Mouse (Mus musculus) stomach, embryonic 16.5 days (tissue): ENCODE measurements around the gene Map2k2. TPM values are rescaled to one million over a fixed set of nuclear protein-coding genes. Genes with fewer than 3 reads are reported as not detected.

ENCODE experiments used
- ATAC-seq: fragments of 200-750 bp; cut with Nextera tagmentation; 2 replicates; pipeline ENCODE4 v1.8.0; 2017; ENCODE audit warnings: moderate number of reproducible peaks, moderate TSS enrichment; ENCODE audit not compliant: insufficient read depth, low FRiP score
- H3K27ac ChIP-seq: fragments of 300-500 bp; sonication (generic); 2 replicates; pipeline ENCODE4 v1.5.1; 2014; ENCODE audit warnings: low read length
- H3K27me3 ChIP-seq: fragments of 300-500 bp; sonication (generic); 2 replicates; pipeline ENCODE4 v1.6.1; 2014; ENCODE audit warnings: low read length, control low read depth, mixed read lengths; ENCODE audit not compliant: control insufficient read depth, insufficient read depth
- H3K36me3 ChIP-seq: fragments of 300-500 bp; sonication (generic); 2 replicates; pipeline ENCODE4 v1.6.1; 2014; ENCODE audit warnings: low read length; ENCODE audit not compliant: control insufficient read depth, insufficient read depth
- H3K4me1 ChIP-seq: fragments of 300-500 bp; sonication (generic); 2 replicates; pipeline ENCODE4 v1.6.1; 2014; ENCODE audit warnings: low read length, control low read depth, mixed read lengths; ENCODE audit not compliant: control insufficient read depth, insufficient read depth
- H3K4me2 ChIP-seq: fragments of 300-500 bp; sonication (generic); 2 replicates; pipeline ENCODE4 v1.6.1; 2014; ENCODE audit warnings: low read depth, low read length, mixed read lengths
- H3K4me3 ChIP-seq: fragments of 300-500 bp; sonication (generic); replicated peaks from 2 replicates; pipeline ENCODE4 v1.5.1; 2014; ENCODE audit warnings: mild to moderate bottlenecking, low read length
- H3K9ac ChIP-seq: fragments of 300-500 bp; sonication (generic); 2 replicates; pipeline ENCODE4 v1.6.1; 2014; ENCODE audit warnings: low read length
- H3K9me3 ChIP-seq: fragments of 300-500 bp; sonication (generic); replicated peaks from 2 replicates; pipeline ENCODE4 v1.6.1; 2016; ENCODE audit warnings: low read length, control low read depth; ENCODE audit not compliant: control insufficient read depth
- WGBS: fragments of 180-500 bp; shearing (Covaris S2); extraction: QIAGEN DNeasy Blood & Tissue Kit; methylation state at CpG from one replicate; pipeline ENCODE4 v1.1.7; 2014; 5-methylcytosine and 5-hydroxymethylcytosine counted together
- polyA plus RNA-seq: library from polyadenylated mRNA; unstranded; fragments of >200 nt; fragmentation: Nextera tagmentation; extraction: Ambion mirVana; gene quantifications from 2 replicates; pipeline ENCODE4 v1.2.1, GENCODE M21; 2015

The Map2k2 gene
- polyA plus RNA-seq, 1 experiment from 2014 or later, result 143 TPM

GRCm38 (mm10) chr10:81145778-81146177 lies 40.1 kb downstream of the Map2k2 start:
- ATAC-seq, result peak; percentile 75
- Histone ChIP-seq H3K4me2 (peak overlapping the region; percentile 46), H3K4me3 (peak overlapping the region; percentile 25), H3K27ac (peak overlapping the region; percentile 88), H3K9ac (peak overlapping the region; percentile 58), H3K4me1 (peaks cover 31% of the 10 kb centered on the region), H3K36me3 (peaks cover 55% of the 10 kb centered on the region), H3K9me3 (no peaks in the 10 kb centered on the region), H3K27me3 (no peaks in the 10 kb centered on the region)
- 56% methylated on average over 7 of the region's 7 CpGs for WGBS

- no peaks in the 10 kb centered on the region for H3K9me3 ChIP-seq
- peaks cover 55% of the 10 kb centered on the region for H3K36me3 ChIP-seq
- no peak for ATAC-seq
- peak overlapping the region; percentile 25 for H3K4me3 ChIP-seq
- H3K4me1 ChIP-seq, result peaks cover 25% of the 10 kb centered on the region
- no peaks in the 10 kb centered on the region for H3K27me3 ChIP-seq
- peak overlapping the region; percentile 46 for H3K4me2 ChIP-seq
- peak overlapping the region; percentile 88 for H3K27ac ChIP-seq
- peak overlapping the region; percentile 58 for H3K9ac ChIP-seq
- 73% methylated on average over 4 of the region's 4 CpGs for WGBS
These were observed 40.6 kb downstream of the Map2k2 start for GRCm38 (mm10) chr10:81146296-81146695.

GRCm38 (mm10) chr10:81151261-81151660 lies 45.5 kb downstream of the Map2k2 start:
- Histone ChIP-seq H3K36me3 (peaks cover 56% of the 10 kb centered on the region), H3K27ac (no peak overlapping the region), H3K4me3 (no peak overlapping the region), H3K4me1 (peaks cover 2% of the 10 kb centered on the region; the same call in 1 of the 2 replicates), H3K9ac (no peak overlapping the region), H3K9me3 (no peaks in the 10 kb centered on the region), H3K27me3 (no peaks in the 10 kb centered on the region), H3K4me2 (no peak overlapping the region)
- no peak for ATAC-seq
- 67% methylated on average over 6 of the region's 6 CpGs for WGBS

- WGBS, result 67% methylated on average over 12 of the region's 12 CpGs
- Histone ChIP-seq H3K9me3 (no peaks in the 10 kb centered on the region), H3K9ac (no peak overlapping the region), H3K4me1 (no peaks in the 10 kb centered on the region), H3K27me3 (no peaks in the 10 kb centered on the region), H3K27ac (peak overlapping the region; percentile 34), H3K36me3 (peaks cover 59% of the 10 kb centered on the region), H3K4me3 (no peak overlapping the region), H3K4me2 (no peak overlapping the region)
- no peak for ATAC-seq
These were observed 46.9 kb downstream of the Map2k2 start for GRCm38 (mm10) chr10:81152609-81153008.

GRCm38 (mm10) chr10:81154313-81154712 lies 48.6 kb downstream of the Map2k2 start:
- H3K4me2 ChIP-seq, result no peak overlapping the region
- H3K4me1 ChIP-seq, result no peaks in the 10 kb centered on the region
- H3K27me3 ChIP-seq, result no peaks in the 10 kb centered on the region
- H3K36me3 ChIP-seq, result peaks cover 49% of the 10 kb centered on the region
- H3K27ac ChIP-seq, result no peak overlapping the region; the same call in 1 of the 2 replicates
- H3K4me3 ChIP-seq, result no peak overlapping the region
- no peak overlapping the region for H3K9ac ChIP-seq
- no peaks in the 10 kb centered on the region for H3K9me3 ChIP-seq
- ATAC-seq, result no peak
- 87% methylated on average over 12 of the region's 12 CpGs for WGBS

GRCm38 (mm10) chr10:81154736-81155135 lies 49.0 kb downstream of the Map2k2 start:
- Histone ChIP-seq H3K9me3 (no peaks in the 10 kb centered on the region), H3K4me1 (no peaks in the 10 kb centered on the region), H3K27me3 (no peaks in the 10 kb centered on the region), H3K9ac (0 out of 2 replicates have a peak overlapping the region, but pooled peaks have one; percentile 8), H3K4me2 (no peak overlapping the region), H3K4me3 (no peak overlapping the region), H3K27ac (peak overlapping the region; percentile 28), H3K36me3 (peaks cover 47% of the 10 kb centered on the region)
- ATAC-seq, result no peak
- 79% methylated on average over 6 of the region's 6 CpGs for WGBS

- 65% methylated on average over 8 of the region's 8 CpGs for WGBS
- no peak for ATAC-seq
- Histone ChIP-seq H3K4me3 (no peak overlapping the region), H3K4me1 (peaks cover 12% of the 10 kb centered on the region), H3K9me3 (no peaks in the 10 kb centered on the region), H3K4me2 (no peak overlapping the region), H3K36me3 (peaks cover 26% of the 10 kb centered on the region; the same call in 1 of the 2 replicates), H3K9ac (no peak overlapping the region), H3K27ac (no peak overlapping the region), H3K27me3 (no peaks in the 10 kb centered on the region)
These were observed 56.0 kb downstream of the Map2k2 start for GRCm38 (mm10) chr10:81161602-81162317.

- WGBS, result 67% methylated on average over 2 of the region's 2 CpGs
- no peak overlapping the region for H3K27ac ChIP-seq
- H3K9me3 ChIP-seq, result no peaks in the 10 kb centered on the region
- no peak for ATAC-seq
- H3K9ac ChIP-seq, result no peak overlapping the region
- peaks cover 21% of the 10 kb centered on the region; the same call in 1 of the 2 replicates for H3K36me3 ChIP-seq
- no peak overlapping the region for H3K4me2 ChIP-seq
- no peaks in the 10 kb centered on the region for H3K27me3 ChIP-seq
- no peak overlapping the region for H3K4me3 ChIP-seq
- H3K4me1 ChIP-seq, result peaks cover 14% of the 10 kb centered on the region
These were observed 56.6 kb downstream of the Map2k2 start for GRCm38 (mm10) chr10:81162318-81162652.

- Histone ChIP-seq H3K27ac (no peak overlapping the region), H3K9ac (no peak overlapping the region), H3K36me3 (peaks cover 13% of the 10 kb centered on the region; the same call in 1 of the 2 replicates), H3K4me1 (peaks cover 18% of the 10 kb centered on the region), H3K4me3 (no peak overlapping the region), H3K9me3 (no peaks in the 10 kb centered on the region), H3K4me2 (no peak overlapping the region), H3K27me3 (no peaks in the 10 kb centered on the region)
- ATAC-seq, result no peak
- 59% methylated on average over 8 of the region's 8 CpGs for WGBS
These were observed 59.4 kb downstream of the Map2k2 start for GRCm38 (mm10) chr10:81165118-81165517.
